9 mouse cellular contexts compared by ENCODE assay signal in genomic region chr15:89309962-89310498, GRCm38 (mm10). TPM values are rescaled to one million over a fixed set of nuclear protein-coding genes. Genes with fewer than 3 reads are reported as not detected.
A peak's percentile ranks its signal among the peaks of the same experiment; 100 is the strongest.
DNase-seq lines count a peak whose midpoint lies in the region; ATAC-seq and TF ChIP-seq lines count a peak whose summit lies in the region.
"Had no signal": no experiment of that assay in that cellular context is flagged by ENCODE, and none has a peak within 500 bp of the region (broad histone marks: within the 10 kb centered on the region; RNA-seq: fewer than 3 reads in every experiment).

No protein-coding gene starts in this region.

- peak overlapping the region; percentile 40; the same call in 1 of the 2 replicates for H3K27ac ChIP-seq in heart, postnatal 0 days (ENCODE audit: low read depth)
- no peak overlapping the region for H3K27ac ChIP-seq in forebrain, postnatal 0 days (ENCODE audit: low read depth, low read length)

- 49% methylated on average over 6 of the region's 6 CpGs for WGBS in heart, postnatal 0 days
- 40% methylated on average over 6 of the region's 6 CpGs for WGBS in forebrain, postnatal 0 days

- H3K4me3 ChIP-seq in heart, postnatal 0 days (ENCODE audit: low read depth, low read length): no peak overlapping the region
- H3K4me3 ChIP-seq in G1E (ENCODE audit: low read depth, low read length): peak overlapping the region; percentile 48; the same call in 1 of the 2 replicates
- H3K4me3 ChIP-seq in forebrain, postnatal 0 days (ENCODE audit: low read depth, low read length): no peak overlapping the region

- H3K9me3 ChIP-seq in heart, postnatal 0 days (replicated peaks; ENCODE audit: control insufficient read depth, low read length): no peaks in the 10 kb centered on the region
- H3K9me3 ChIP-seq in G1E (replicated peaks): no peaks in the 10 kb centered on the region
- H3K9me3 ChIP-seq in forebrain, postnatal 0 days (ENCODE audit: low read length): no peaks in the 10 kb centered on the region

- no peak for DNase-seq in heart, postnatal 0 days (ENCODE audit: low spot score)
- DNase-seq in heart, postnatal 4 days: no peak
- DNase-seq in G1E (ENCODE audit: low spot score): peak; percentile 61
- DNase-seq in forebrain, postnatal 0 days: peak; percentile 36
- DNase-seq in thymus, postnatal 14 days: peak; percentile 87
- DNase-seq in heart, postnatal 14 days: no peak
- no peak for DNase-seq in kidney, adult 18-20 months

- H3K4me1 ChIP-seq in heart, postnatal 0 days (ENCODE audit: control insufficient read depth, insufficient read depth): peaks cover 27% of the 10 kb centered on the region
- H3K4me1 ChIP-seq in G1E (ENCODE audit: insufficient read depth, low read depth, low read length): peaks cover 58% of the 10 kb centered on the region
- H3K4me1 ChIP-seq in forebrain, postnatal 0 days (ENCODE audit: insufficient read depth): peaks cover 11% of the 10 kb centered on the region

- H3K27me3 ChIP-seq in heart, postnatal 0 days (ENCODE audit: control insufficient read depth, insufficient read depth, low read length): no peaks in the 10 kb centered on the region
- no peaks in the 10 kb centered on the region for H3K27me3 ChIP-seq in G1E (ENCODE audit: insufficient read depth, low read length)
- no peaks in the 10 kb centered on the region for H3K27me3 ChIP-seq in forebrain, postnatal 0 days (ENCODE audit: insufficient read depth, low read length)

- TF ChIP-seq CTCF in heart, postnatal 0 days (IDR thresholded peaks at IDR 0.05; ENCODE audit: low read depth): no peak
- no peak for TF ChIP-seq CTCF in G1E (IDR thresholded peaks at IDR 0.05; ENCODE audit: low read depth, low read length)
- no peak for TF ChIP-seq CTCF in forebrain, postnatal 0 days (IDR thresholded peaks at IDR 0.05; ENCODE audit: low read depth)

- intact Hi-C loops in heart, postnatal 14 days (cut with DNase I): no loop called here

- no peak overlapping the region for H3K9ac ChIP-seq in heart, postnatal 0 days (replicated peaks; ENCODE audit: low read depth, low read length)
- no peak overlapping the region for H3K9ac ChIP-seq in forebrain, postnatal 0 days

- TF ChIP-seq EP300 in heart, postnatal 0 days (IDR thresholded peaks at IDR 0.05; ENCODE audit: low read depth): no peak

- peaks cover 17% of the 10 kb centered on the region for H3K36me3 ChIP-seq in heart, postnatal 0 days (replicated peaks; ENCODE audit: control insufficient read depth, insufficient read depth, low read length)
- H3K36me3 ChIP-seq in G1E (replicated peaks): peaks cover 81% of the 10 kb centered on the region
- H3K36me3 ChIP-seq in forebrain, postnatal 0 days (ENCODE audit: insufficient read depth): peaks cover 22% of the 10 kb centered on the region

- ATAC-seq in heart, postnatal 0 days (ENCODE audit: insufficient read depth, low read depth): no peak
- peak; percentile 37 for ATAC-seq in G1E (ENCODE audit: extremely low read depth, insufficient number of reproducible peaks, low FRiP score, poor library complexity, severe bottlenecking)
- peak; percentile 2; the same call in 1 of the 2 replicates for ATAC-seq in forebrain, postnatal 0 days
- ATAC-seq in megakaryocyte, adult 5-6 weeks (ENCODE audit: poor library complexity, severe bottlenecking): peak; percentile 78

- H3K4me2 ChIP-seq in heart, postnatal 0 days (ENCODE audit: low read depth, low read length): no peak overlapping the region
- H3K4me2 ChIP-seq in forebrain, postnatal 0 days (ENCODE audit: low read depth): no peak overlapping the region

RNA-seq across cellular contexts. Expression of gene Sbf1, which starts 5.1 kb away (rescaled TPM):
- total RNA-seq in heart, postnatal 0 days (2014; rRNA removed; ENCODE audit: low replicate concordance): 113 and 147 TPM in 2 replicates
- 17.7 and 25.6 TPM in 2 replicates for polyA plus RNA-seq in heart, postnatal 0 days (2015; fragmentation: Nextera tagmentation; extraction: Ambion mirVana)
- 10 to 100 TPM; 78.6 to 83.4 TPM for total RNA-seq in heart, postnatal 4 days (2021)
- total RNA-seq in G1E (2014; fragmentation: Nextera tagmentation): 100 and 128 TPM in 2 replicates
- 40.5 and 42.5 TPM in 2 replicates for total RNA-seq in G1E (2017)
- polyA plus RNA-seq in G1E (2012): 104 and 145 TPM in 2 replicates
- total RNA-seq in forebrain, postnatal 0 days (2014; rRNA removed): 164 and 165 TPM in 2 replicates
- polyA plus RNA-seq in forebrain, postnatal 0 days (2015; fragmentation: Nextera tagmentation; extraction: Ambion mirVana): 46.2 and 60.7 TPM in 2 replicates
- 109 and 120 TPM in 2 replicates for total RNA-seq in megakaryocyte, adult 5-6 weeks (2015)
- 40.6 and 53.5 TPM in 2 replicates for total RNA-seq in megakaryocyte, adult 5-6 weeks (2017)
- total RNA-seq in heart, postnatal 14 days (2021): 10 to 100 TPM; 70.7 to 74.7 TPM

RNA-seq across cellular contexts. Expression of gene Adm2, which starts 12.5 kb away (rescaled TPM):
- not detected in 2 replicates for total RNA-seq in heart, postnatal 0 days (2014; rRNA removed; ENCODE audit: low replicate concordance)
- polyA plus RNA-seq in heart, postnatal 0 days (2015; fragmentation: Nextera tagmentation; extraction: Ambion mirVana): not detected in 2 replicates
- not detected for total RNA-seq in heart, postnatal 4 days (2021)
- total RNA-seq in G1E (2014; fragmentation: Nextera tagmentation) (not detected in 2 replicates), G1E (2017) (not detected in 2 replicates)
- polyA plus RNA-seq in G1E (2012): 0.11 and 0.12 TPM in 2 replicates
- not detected in 2 replicates for total RNA-seq in forebrain, postnatal 0 days (2014; rRNA removed)
- not detected in 2 replicates for polyA plus RNA-seq in forebrain, postnatal 0 days (2015; fragmentation: Nextera tagmentation; extraction: Ambion mirVana)
- 0.16 TPM in 1 of 2 replicates, not detected in the other for total RNA-seq in megakaryocyte, adult 5-6 weeks (2015)
- not detected in 2 replicates for total RNA-seq in megakaryocyte, adult 5-6 weeks (2017)
- total RNA-seq in heart, postnatal 14 days (2021): not detected
- polyA plus RNA-seq: limb, embryonic 11.5 days had no signal

RNA-seq across cellular contexts. Expression of gene Miox, which starts 24.2 kb away (rescaled TPM):
- total RNA-seq in heart, postnatal 0 days (2014; rRNA removed; ENCODE audit: low replicate concordance): not detected in 2 replicates
- not detected in 2 replicates for polyA plus RNA-seq in heart, postnatal 0 days (2015; fragmentation: Nextera tagmentation; extraction: Ambion mirVana)
- not detected for total RNA-seq in heart, postnatal 4 days (2021)
- total RNA-seq in G1E (2014; fragmentation: Nextera tagmentation) (not detected in 2 replicates), G1E (2017) (0.11 and 0.12 TPM in 2 replicates)
- not detected in 2 replicates for polyA plus RNA-seq in G1E (2012)
- total RNA-seq in forebrain, postnatal 0 days (2014; rRNA removed): not detected in 2 replicates
- polyA plus RNA-seq in forebrain, postnatal 0 days (2015; fragmentation: Nextera tagmentation; extraction: Ambion mirVana): not detected in 2 replicates
- total RNA-seq in megakaryocyte, adult 5-6 weeks (2015): not detected in 2 replicates
- 0.99 and 1.0 TPM in 2 replicates for total RNA-seq in megakaryocyte, adult 5-6 weeks (2017)
- total RNA-seq in heart, postnatal 14 days (2021): not detected
- polyA plus RNA-seq: limb, embryonic 11.5 days had no signal

RNA-seq across cellular contexts. Expression of gene Lmf2, which starts 45.4 kb away (rescaled TPM):
- total RNA-seq in heart, postnatal 0 days (2014; rRNA removed; ENCODE audit: low replicate concordance): 26.9 and 33.5 TPM in 2 replicates
- polyA plus RNA-seq in heart, postnatal 0 days (2015; fragmentation: Nextera tagmentation; extraction: Ambion mirVana): 31.4 and 33.3 TPM in 2 replicates
- 10 to 100 TPM; 54.0 to 55.5 TPM for total RNA-seq in heart, postnatal 4 days (2021)
- total RNA-seq in G1E (2014; fragmentation: Nextera tagmentation): 42.7 and 76.3 TPM in 2 replicates
- 13.7 and 15.3 TPM in 2 replicates for total RNA-seq in G1E (2017)
- 116 and 125 TPM in 2 replicates for polyA plus RNA-seq in G1E (2012)
- total RNA-seq in forebrain, postnatal 0 days (2014; rRNA removed): 12.5 and 17.0 TPM in 2 replicates
- polyA plus RNA-seq in forebrain, postnatal 0 days (2015; fragmentation: Nextera tagmentation; extraction: Ambion mirVana): 24.7 and 25.4 TPM in 2 replicates
- 31.0 and 31.8 TPM in 2 replicates for total RNA-seq in megakaryocyte, adult 5-6 weeks (2015)
- 28.7 and 31.6 TPM in 2 replicates for total RNA-seq in megakaryocyte, adult 5-6 weeks (2017)
- 10 to 100 TPM; 33.1 to 38.3 TPM for total RNA-seq in heart, postnatal 14 days (2021)

RNA-seq across cellular contexts. Expression of gene Ncaph2, which starts 45.5 kb away (rescaled TPM):
- 83.8 and 136 TPM in 2 replicates for total RNA-seq in heart, postnatal 0 days (2014; rRNA removed; ENCODE audit: low replicate concordance)
- polyA plus RNA-seq in heart, postnatal 0 days (2015; fragmentation: Nextera tagmentation; extraction: Ambion mirVana): 59.4 and 64.3 TPM in 2 replicates
- total RNA-seq in heart, postnatal 4 days (2021): 10 to 100 TPM; 91.0 to 99.7 TPM
- total RNA-seq in G1E (2014; fragmentation: Nextera tagmentation) (147 and 164 TPM in 2 replicates), G1E (2017) (130 and 148 TPM in 2 replicates)
- polyA plus RNA-seq in G1E (2012): 68.4 and 78.1 TPM in 2 replicates
- 88.4 and 93.8 TPM in 2 replicates for total RNA-seq in forebrain, postnatal 0 days (2014; rRNA removed)
- 94.9 and 95.1 TPM in 2 replicates for polyA plus RNA-seq in forebrain, postnatal 0 days (2015; fragmentation: Nextera tagmentation; extraction: Ambion mirVana)
- total RNA-seq in megakaryocyte, adult 5-6 weeks (2015): 89.5 and 98.1 TPM in 2 replicates
- total RNA-seq in megakaryocyte, adult 5-6 weeks (2017): 86.6 and 92.0 TPM in 2 replicates
- total RNA-seq in heart, postnatal 14 days (2021): 10 to 100 TPM; 56.0 to 64.7 TPM

Comparison
In these comparisons a context has a peak if more than half of its experiments do, and no peak if none do; other contexts are left out.
1. DNase-seq: peak in G1E (single experiment), forebrain, postnatal 0 days (single experiment) and thymus, postnatal 14 days (single experiment); none in heart, postnatal 0 days (single experiment), heart, postnatal 4 days (single experiment), heart, postnatal 14 days (0 of 2) and kidney, adult 18-20 months (single experiment).